Mouse (Mus musculus) gastrocnemius, adult 18-20 months (tissue): ENCODE results near the gene Lrr1. TPM values are rescaled to one million over a fixed set of nuclear protein-coding genes. Genes with fewer than 3 reads are reported as not detected.
"Not testable (repeated sequence)": the region's sequence is repeated elsewhere in the genome, so short reads cannot be mapped to it uniquely, and the experiment has no call there.

Experiments
- DNase-seq: peaks from one replicate; pipeline ENCODE4 v3.0.0; 2021; ENCODE audit warnings: low spot score
- total RNA-seq, 2 experiments: library from RNA; stranded (reverse); gene quantifications; 2 replicates each; pipeline ENCODE4 v1.2.3; 2021

The Lrr1 gene
- total RNA-seq, 2 experiments from 2014 or later: not detected

DNA sequence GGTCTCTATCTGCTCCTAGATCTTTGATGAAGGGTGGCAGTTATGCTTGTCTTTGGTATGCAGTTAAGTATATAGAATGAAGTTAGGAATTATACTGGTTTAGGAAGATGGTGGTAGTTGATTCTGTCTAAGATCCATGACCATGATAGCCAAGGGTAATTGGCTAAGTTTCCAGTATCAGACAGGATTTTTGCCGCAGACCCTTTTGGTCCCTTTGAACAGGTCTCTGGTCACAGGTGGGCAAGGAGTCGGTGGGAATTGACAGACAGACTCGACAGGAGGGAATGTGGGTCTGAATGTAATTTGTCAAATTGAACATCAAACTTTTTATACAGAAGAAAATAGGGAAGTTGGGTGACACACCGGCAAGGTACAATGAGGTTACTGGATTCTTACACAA lies 5.0 kb upstream of the Lrr1 start:
- DNase-seq: not testable (repeated sequence)

DNA sequence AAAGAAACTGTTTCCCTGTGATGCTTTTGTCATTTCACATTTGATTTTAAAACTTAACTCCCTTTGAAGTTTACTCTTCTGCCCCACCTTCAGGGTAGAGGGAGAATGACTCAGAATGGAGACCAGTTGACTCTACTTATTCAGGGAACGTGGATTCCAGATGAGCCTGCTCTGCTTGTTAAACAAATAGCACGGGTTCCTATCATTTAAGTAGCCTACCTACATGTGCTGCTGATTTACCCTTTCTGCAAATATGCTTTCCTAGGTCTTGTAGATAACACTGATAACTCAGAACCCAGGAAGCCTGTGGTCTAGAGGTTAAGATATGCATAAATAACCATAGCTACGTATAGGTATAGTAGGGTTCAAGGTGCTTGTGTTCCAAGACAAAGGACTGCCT lies 3.7 kb upstream of the Lrr1 start:
- no peak for DNase-seq

- not testable (repeated sequence) for DNase-seq
Observed at GRCm38 (mm10) chr12:69166861-69167581, 1.6 kb upstream of the Lrr1 start.

DNA sequence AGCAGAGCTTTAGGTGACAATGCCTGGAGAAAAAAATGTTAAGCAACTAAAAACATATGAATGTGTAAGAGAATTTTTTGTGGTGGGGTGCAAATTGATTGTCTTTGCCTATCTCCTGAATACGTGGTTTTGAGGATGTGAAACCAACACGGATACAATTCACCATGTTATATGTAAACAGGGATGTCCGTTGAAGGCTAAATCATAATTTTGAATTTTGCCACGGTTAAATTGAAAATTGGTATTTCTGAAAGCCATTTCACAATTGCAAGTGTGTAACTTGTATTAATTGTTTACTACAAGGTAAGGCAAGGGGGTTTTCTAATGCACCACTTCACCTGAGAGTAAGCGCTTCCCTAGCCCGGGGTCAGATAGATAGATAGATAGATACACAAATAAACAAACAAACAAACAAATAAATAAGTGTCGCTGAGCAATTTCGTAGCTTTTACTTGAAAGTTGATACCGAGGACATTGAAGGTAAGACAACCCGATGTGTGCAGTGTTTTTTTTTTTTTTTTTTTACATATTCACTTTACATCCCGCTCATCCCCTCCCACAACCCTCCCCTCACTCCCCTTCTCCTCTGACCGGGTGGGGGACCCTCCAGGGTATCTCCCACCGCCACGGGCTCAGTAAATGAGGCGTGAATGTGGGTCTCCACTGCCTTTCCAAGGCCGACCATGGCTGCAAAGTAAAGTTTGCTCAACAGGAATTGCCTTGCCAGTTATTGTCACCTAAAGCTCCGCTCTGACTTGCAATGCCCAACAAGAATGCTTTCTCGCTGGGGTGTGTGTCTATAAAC lies 756 bp upstream of the Lrr1 start:
- DNase-seq: no peak

GRCm38 (mm10) chr12:69171307-69171706 lies 2.7 kb downstream of the Lrr1 start:
- DNase-seq: no peak

- DNase-seq: no peak
Observed at GRCm38 (mm10) chr12:69175975-69176374, 7.4 kb downstream of the Lrr1 start.

DNA sequence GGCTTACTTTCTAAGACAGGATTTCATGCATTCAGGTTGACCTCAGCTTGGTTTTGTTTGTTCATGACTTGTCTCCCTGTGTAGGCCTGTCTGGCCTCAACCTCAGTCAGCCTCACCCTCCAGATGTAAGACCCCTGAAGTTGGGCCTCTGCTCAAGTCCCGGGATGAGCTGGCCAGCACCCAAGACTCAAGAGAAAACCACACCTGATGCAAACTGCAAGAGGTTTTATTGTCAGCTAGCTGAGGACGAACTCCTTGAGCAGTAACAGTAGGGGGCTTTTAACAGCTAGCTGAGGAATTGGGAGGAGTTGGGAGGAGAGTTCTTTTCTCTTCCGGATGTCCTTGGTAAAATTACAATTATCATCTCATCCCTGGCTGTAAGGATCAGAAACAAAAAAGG lies 8.9 kb downstream of the Lrr1 start:
- DNase-seq: no peak

DNA sequence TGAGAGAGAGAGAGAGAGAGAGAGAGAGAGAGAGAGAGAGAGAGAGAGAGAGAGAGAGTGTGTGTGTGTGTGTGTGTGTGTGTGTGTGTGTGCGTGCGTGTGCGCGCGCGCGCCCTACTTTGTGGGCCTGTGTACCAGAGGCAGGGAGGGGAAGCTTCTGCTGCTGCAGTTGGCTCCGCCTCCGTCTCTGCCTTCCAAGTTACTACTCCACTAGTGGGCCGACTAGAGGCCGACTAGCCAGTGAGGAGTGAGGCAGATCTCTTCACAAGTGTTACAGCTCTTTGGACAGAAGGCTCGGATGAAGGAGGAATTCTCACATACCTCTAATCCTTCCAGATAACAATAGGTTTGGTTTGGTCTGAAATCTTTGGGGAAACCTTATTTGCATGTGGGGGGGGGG lies 10.8 kb downstream of the Lrr1 start:
- no peak for DNase-seq

GRCm38 (mm10) chr12:69181800-69182199 lies 13.2 kb downstream of the Lrr1 start:
- no peak for DNase-seq

GRCm38 (mm10) chr12:69183583-69184308 lies 15.1 kb downstream of the Lrr1 start, which contains the start of the genes Rpl36al and Mgat2:
Gene Rpl36al, minus strand, starts transcription at chr12:69184083.
Gene Mgat2, plus strand, starts transcription at chr12:69184157.
- DNase-seq: peak; percentile 99

- DNase-seq: peak; percentile 41
Observed at GRCm38 (mm10) chr12:69184342-69185295, 16.0 kb downstream of the Lrr1 start.

DNA sequence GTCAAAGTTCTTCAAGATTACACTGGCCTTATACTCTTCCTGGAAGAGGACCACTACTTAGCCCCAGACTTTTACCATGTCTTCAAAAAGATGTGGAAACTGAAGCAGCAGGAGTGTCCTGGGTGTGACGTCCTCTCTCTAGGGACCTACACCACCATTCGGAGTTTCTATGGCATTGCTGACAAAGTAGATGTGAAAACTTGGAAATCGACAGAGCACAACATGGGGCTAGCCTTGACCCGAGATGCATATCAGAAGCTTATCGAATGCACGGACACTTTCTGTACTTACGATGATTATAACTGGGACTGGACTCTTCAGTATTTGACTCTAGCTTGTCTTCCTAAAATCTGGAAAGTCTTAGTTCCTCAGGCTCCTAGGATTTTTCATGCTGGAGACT lies 16.8 kb downstream of the Lrr1 start:
- no peak for DNase-seq

GRCm38 (mm10) chr12:69186811-69187471 lies 18.3 kb downstream of the Lrr1 start:
- no peak for DNase-seq

GRCm38 (mm10) chr12:69190074-69190473 lies 21.5 kb downstream of the Lrr1 start:
- DNase-seq: no peak

GRCm38 (mm10) chr12:69190522-69190921 lies 21.9 kb downstream of the Lrr1 start:
- no peak for DNase-seq

DNA sequence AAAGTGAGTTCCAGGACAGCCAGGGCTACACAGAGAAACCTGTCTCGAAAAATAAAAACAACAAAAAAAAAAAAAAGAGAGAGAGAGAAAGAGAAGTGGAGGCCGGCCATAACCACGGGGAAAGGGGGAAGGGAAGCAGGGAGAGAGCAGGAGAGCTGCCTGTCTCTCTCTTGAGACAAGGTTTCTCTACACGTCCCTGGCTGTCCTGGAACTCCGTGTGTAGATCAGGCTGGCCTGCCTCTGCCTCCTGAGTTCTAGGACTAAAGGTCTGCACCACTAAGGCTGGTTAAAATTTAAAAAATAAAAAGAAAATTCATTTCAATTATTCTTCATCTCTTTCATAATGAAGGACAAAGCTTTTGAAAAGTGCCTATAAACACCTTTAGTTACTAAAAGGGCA lies 22.8 kb downstream of the Lrr1 start:
- no peak for DNase-seq

DNA sequence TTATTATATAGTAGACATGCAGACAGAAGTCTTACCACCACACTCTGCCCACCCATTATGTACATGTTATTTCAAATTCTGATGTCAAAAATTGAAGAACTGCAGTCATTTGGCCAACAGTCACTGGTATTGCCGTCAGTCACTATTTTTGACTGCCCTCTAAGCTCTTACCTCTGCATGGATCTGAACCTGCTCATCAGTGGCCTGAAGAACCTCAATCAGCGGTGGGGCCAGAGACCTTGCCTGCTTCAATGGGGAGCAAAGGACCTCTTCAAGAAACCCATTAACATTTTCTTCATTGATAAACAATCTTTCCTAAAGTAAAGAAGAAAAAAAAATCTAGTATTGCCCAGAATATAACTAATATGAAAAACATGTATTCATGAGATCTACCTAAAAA lies 24.0 kb downstream of the Lrr1 start:
- DNase-seq: no peak

GRCm38 (mm10) chr12:69196444-69197377 lies 28.1 kb downstream of the Lrr1 start, which contains the start of gene Gm49383:
Gene Gm49383, minus strand, starts transcription at chr12:69197104.
- DNase-seq: peak; percentile 55
